Mouse (Mus musculus) heart, adult 2 months (tissue): Measurements from ENCODE around the gene Cpne8.

Experiments
- CTCF ChIP-seq: fragments of 200-600 bp; IDR thresholded peaks from 2 replicates; pipeline ENCODE4 v1.8.1; 2022; ENCODE audit warnings: antibody characterized with exemption, mild to moderate bottlenecking, moderate library complexity
- POLR2A ChIP-seq: fragments of 200-500 bp; IDR thresholded peaks from 2 replicates; pipeline ENCODE4 v1.6.1; 2011; ENCODE audit warnings: mild to moderate bottlenecking, low read depth, low read length, control low read depth; ENCODE audit not compliant: insufficient read depth

- TF ChIP-seq POLR2A (no peak), CTCF (no peak)
Observed at GRCm38 (mm10) chr15:90577402-90577801, 101.8 kb downstream of the Cpne8 start.
